In the genomic region with DNA sequence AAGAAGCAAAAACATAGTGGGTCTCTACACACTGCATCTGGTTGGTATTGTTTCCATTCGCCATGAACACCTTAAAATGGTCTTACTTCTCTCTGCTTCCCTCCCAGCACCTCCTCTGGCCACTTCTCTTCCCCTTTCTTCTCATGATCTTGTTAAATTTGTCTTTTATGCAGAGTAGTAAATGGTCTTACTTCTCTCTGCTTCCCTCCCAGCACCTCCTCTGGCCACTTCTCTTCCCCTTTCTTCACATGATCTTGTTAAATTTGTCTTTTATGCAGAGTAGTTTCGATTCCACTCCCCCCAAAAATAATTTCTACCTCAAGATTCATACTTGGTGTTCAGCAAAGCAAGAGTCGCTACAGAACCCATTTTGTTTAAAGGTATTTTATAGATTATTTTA, we compare ENCODE assay signal across 21 mouse cellular contexts.
A peak's percentile ranks its signal among the peaks of the same experiment; 100 is the strongest.
DNase-seq lines count a peak whose midpoint lies in the region; ATAC-seq lines count a peak whose summit lies in the region.
"Had no signal": no experiment of that assay in that cellular context is flagged by ENCODE, and none has a peak within 500 bp of the region (broad histone marks: within the 10 kb centered on the region; RNA-seq: fewer than 3 reads in every experiment).

No protein-coding gene starts in this region.

- 0 out of 4 replicates have a peak, but pooled peaks have one; percentile 16 to 33 for ATAC-seq in hematopoietic stem cell, adult 5-6 weeks (replicated peaks in 1 of 2; ENCODE audit: insufficient read depth in 1 of 2, low FRiP score in 2 of 2, low TSS enrichment in 1 of 2, low read depth in 1 of 2, poor library complexity in 2 of 2, severe bottlenecking in 2 of 2)
- peak; percentile 48 for ATAC-seq in neutrophil, adult 5-6 weeks (ENCODE audit: extremely low read depth, insufficient number of reproducible peaks, low FRiP score, poor library complexity, severe bottlenecking)
- ATAC-seq: CD4-positive, CD25-positive, alpha-beta regulatory T cell, adult 4 months; forebrain, embryonic 13.5 days; inflammation-experienced regulatory T-cells, adult 6 months; liver, postnatal 0 days; lung, postnatal 0 days; midbrain, embryonic 16.5 days had no signal

- DNase-seq in layer of hippocampus, adult 9-11 months = peak; percentile 14
- DNase-seq in layer of hippocampus, adult 9-10 months (ENCODE audit: low spot score) = no peak
- peak; percentile 53 to 63 for DNase-seq in B cell, adult 2 months
- DNase-seq in left cerebral cortex, postnatal 36 days (ENCODE audit: low spot score in 2 of 2) = no peak
- no peak for DNase-seq in left cerebral cortex, adult 18-20 months (ENCODE audit: low spot score in 2 of 2)
- DNase-seq: adrenal gland, adult 2 months; adrenal gland, postnatal 36 days; cerebellum, adult 2 months; cerebellum, postnatal 14 days; gastrocnemius, postnatal 25 days; heart, adult 2 months; kidney, adult 11 months; kidney, postnatal 25 days; liver, postnatal 0 days had no signal

- intact Hi-C loops in left cerebral cortex, postnatal 36 days (cut with DNase I) = no loop called here

Comparison
In these comparisons a context has a peak if more than half of its experiments do, and no peak if none do; other contexts are left out.
1. DNase-seq: peak in layer of hippocampus, adult 9-11 months (single experiment) and B cell, adult 2 months (2 of 2); none in layer of hippocampus, adult 9-10 months (single experiment), left cerebral cortex, postnatal 36 days (0 of 2) and left cerebral cortex, adult 18-20 months (0 of 2).